Mouse (Mus musculus): ENCODE results near the gene Blnk. TPM values are rescaled to one million over a fixed set of nuclear protein-coding genes. Genes with fewer than 3 reads are reported as not detected.

Gene Blnk
- polyA plus RNA-seq, 1 experiment from 2014 or later, result 0.83 TPM

GRCm38 (mm10) chr19:40964936-40965850, 29.1 kb downstream of the Blnk start:
- H3K4me1 ChIP-seq (ENCODE audit: insufficient read depth), result no peaks in the 10 kb centered on the region
- no peak overlapping the region for H3K4me2 ChIP-seq
- no peaks in the 10 kb centered on the region for H3K36me3 ChIP-seq (ENCODE audit: insufficient read depth)
- H3K27me3 ChIP-seq (ENCODE audit: insufficient read depth, low read length), result no peaks in the 10 kb centered on the region
- DNase-seq (no peak), ATAC-seq (ENCODE audit: insufficient read depth) (peak; percentile 38; the same call in 1 of the 2 replicates)
- no peak for TF ChIP-seq CTCF (IDR thresholded peaks at IDR 0.05; ENCODE audit: low read depth)
- no peak overlapping the region for H3K9ac ChIP-seq
- 59% methylated on average over 6 of the region's 6 CpGs for WGBS
- no peak overlapping the region for H3K4me3 ChIP-seq (ENCODE audit: low read depth, low read length)
- H3K27ac ChIP-seq (ENCODE audit: low read depth), result peak overlapping the region; percentile 44; the same call in 1 of the 2 replicates
- no peaks in the 10 kb centered on the region for H3K9me3 ChIP-seq (ENCODE audit: low read depth, low read length)

- DNase-seq, result peak; percentile 47
- no peaks in the 10 kb centered on the region for H3K36me3 ChIP-seq (ENCODE audit: insufficient read depth)
- no peak overlapping the region for H3K9ac ChIP-seq
- ATAC-seq (ENCODE audit: insufficient read depth), result peak; percentile 28; the same call in 1 of the 2 replicates
- H3K4me1 ChIP-seq (ENCODE audit: insufficient read depth), result no peaks in the 10 kb centered on the region
- no peaks in the 10 kb centered on the region for H3K9me3 ChIP-seq (ENCODE audit: low read depth, low read length)
- H3K4me3 ChIP-seq (ENCODE audit: low read depth, low read length), result no peak overlapping the region
- no peaks in the 10 kb centered on the region for H3K27me3 ChIP-seq (ENCODE audit: insufficient read depth, low read length)
- no peak for TF ChIP-seq CTCF (IDR thresholded peaks at IDR 0.05; ENCODE audit: low read depth)
- H3K4me2 ChIP-seq, result no peak overlapping the region
- 55% methylated on average over 3 of the region's 3 CpGs for WGBS
- peak overlapping the region; percentile 76; the same call in 1 of the 2 replicates for H3K27ac ChIP-seq (ENCODE audit: low read depth)
These were observed 29.9 kb downstream of the Blnk start for GRCm38 (mm10) chr19:40964367-40964891.

GRCm38 (mm10) chr19:40962988-40963387, 31.3 kb downstream of the Blnk start:
- Histone ChIP-seq H3K27me3 (ENCODE audit: insufficient read depth, low read length) (no peaks in the 10 kb centered on the region), H3K4me3 (ENCODE audit: low read depth, low read length) (no peak overlapping the region), H3K9ac (no peak overlapping the region), H3K9me3 (ENCODE audit: low read depth, low read length) (no peaks in the 10 kb centered on the region), H3K4me2 (no peak overlapping the region), H3K4me1 (ENCODE audit: insufficient read depth) (no peaks in the 10 kb centered on the region), H3K36me3 (ENCODE audit: insufficient read depth) (no peaks in the 10 kb centered on the region), H3K27ac (ENCODE audit: low read depth) (no peak overlapping the region)
- WGBS, result 56% methylated on average over 12 of the region's 12 CpGs
- DNase-seq (peak; percentile 67), ATAC-seq (ENCODE audit: insufficient read depth) (no peak)
- TF ChIP-seq CTCF (IDR thresholded peaks at IDR 0.05; ENCODE audit: low read depth), result peak; percentile 70

- WGBS, result 30% methylated on average over 1 of the region's 1 CpGs
- Histone ChIP-seq H3K4me3 (ENCODE audit: low read depth, low read length) (no peak overlapping the region), H3K9ac (no peak overlapping the region), H3K9me3 (ENCODE audit: low read depth, low read length) (no peaks in the 10 kb centered on the region), H3K27me3 (ENCODE audit: insufficient read depth, low read length) (no peaks in the 10 kb centered on the region), H3K27ac (ENCODE audit: low read depth) (no peak overlapping the region), H3K36me3 (ENCODE audit: insufficient read depth) (no peaks in the 10 kb centered on the region), H3K4me1 (ENCODE audit: insufficient read depth) (no peaks in the 10 kb centered on the region), H3K4me2 (no peak overlapping the region)
- ATAC-seq (ENCODE audit: insufficient read depth), result no peak
- no peak for DNase-seq
- TF ChIP-seq CTCF (IDR thresholded peaks at IDR 0.05; ENCODE audit: low read depth), result no peak
These were observed 35.4 kb downstream of the Blnk start for GRCm38 (mm10) chr19:40958981-40959380.

GRCm38 (mm10) chr19:40946937-40947577, 47.3 kb downstream of the Blnk start:
- H3K4me1 ChIP-seq (ENCODE audit: insufficient read depth), result no peaks in the 10 kb centered on the region
- no peak overlapping the region for H3K4me2 ChIP-seq
- no peaks in the 10 kb centered on the region for H3K27me3 ChIP-seq (ENCODE audit: insufficient read depth, low read length)
- ATAC-seq (ENCODE audit: insufficient read depth) (no peak), DNase-seq (no peak)
- no peak overlapping the region for H3K9ac ChIP-seq
- no peak overlapping the region for H3K27ac ChIP-seq (ENCODE audit: low read depth)
- 77% methylated on average over 4 of the region's 4 CpGs for WGBS
- H3K36me3 ChIP-seq (ENCODE audit: insufficient read depth), result no peaks in the 10 kb centered on the region
- no peak overlapping the region for H3K4me3 ChIP-seq (ENCODE audit: low read depth, low read length)
- H3K9me3 ChIP-seq (ENCODE audit: low read depth, low read length), result no peaks in the 10 kb centered on the region
- no peak for TF ChIP-seq CTCF (IDR thresholded peaks at IDR 0.05; ENCODE audit: low read depth)

- Histone ChIP-seq H3K9ac (no peak overlapping the region), H3K27ac (ENCODE audit: low read depth) (no peak overlapping the region), H3K36me3 (ENCODE audit: insufficient read depth) (no peaks in the 10 kb centered on the region), H3K9me3 (ENCODE audit: low read depth, low read length) (no peaks in the 10 kb centered on the region), H3K4me3 (ENCODE audit: low read depth, low read length) (no peak overlapping the region), H3K4me1 (ENCODE audit: insufficient read depth) (no peaks in the 10 kb centered on the region), H3K4me2 (no peak overlapping the region), H3K27me3 (ENCODE audit: insufficient read depth, low read length) (no peaks in the 10 kb centered on the region)
- ATAC-seq (ENCODE audit: insufficient read depth) (no peak), DNase-seq (peak; percentile 38)
- WGBS, result 78% methylated on average over 7 of the region's 7 CpGs
- no peak for TF ChIP-seq CTCF (IDR thresholded peaks at IDR 0.05; ENCODE audit: low read depth)
These were observed 50.8 kb downstream of the Blnk start for GRCm38 (mm10) chr19:40943552-40943951.

GRCm38 (mm10) chr19:40936038-40936437, 58.3 kb downstream of the Blnk start:
- no peak for TF ChIP-seq CTCF (IDR thresholded peaks at IDR 0.05; ENCODE audit: low read depth)
- no peak for DNase-seq

More at GRCm38 (mm10) chr19:40936038-40936437, 58.3 kb downstream of the Blnk start:
- H3K4me3 ChIP-seq (ENCODE audit: low read depth, low read length), result no peak overlapping the region
- no peak overlapping the region for H3K27ac ChIP-seq (ENCODE audit: low read depth)
- H3K9me3 ChIP-seq (ENCODE audit: low read depth, low read length), result no peaks in the 10 kb centered on the region
- no peaks in the 10 kb centered on the region for H3K27me3 ChIP-seq (ENCODE audit: insufficient read depth, low read length)
- H3K9ac ChIP-seq, result no peak overlapping the region
- H3K36me3 ChIP-seq (ENCODE audit: insufficient read depth), result no peaks in the 10 kb centered on the region
- 44% methylated on average over 5 of the region's 5 CpGs for WGBS
- no peaks in the 10 kb centered on the region for H3K4me1 ChIP-seq (ENCODE audit: insufficient read depth)
- no peak for ATAC-seq (ENCODE audit: insufficient read depth)
- no peak overlapping the region for H3K4me2 ChIP-seq
